Mouse (Mus musculus): ENCODE results near the gene Pibf1. TPM values are rescaled to one million over a fixed set of nuclear protein-coding genes. Genes with fewer than 3 reads are reported as not detected.

Gene Pibf1
- total RNA-seq (2021) = 1 to 10 TPM; 8.5 to 9.3 TPM

GRCm38 (mm10) chr14:99099267-99099966 lies at the start of gene Pibf1, which contains the start of gene Dis3:
TSS of gene Pibf1 (plus strand) at chr14:99099424.
TSS of gene Dis3 (minus strand) at chr14:99099770.
- peak; percentile 99 for DNase-seq

GRCm38 (mm10) chr14:99058959-99059586 lies 40.2 kb upstream of the Pibf1 start:
- no peak for DNase-seq

GRCm38 (mm10) chr14:99060616-99061015 lies 38.6 kb upstream of the Pibf1 start:
- no peak for DNase-seq

GRCm38 (mm10) chr14:99063091-99063490 lies 36.1 kb upstream of the Pibf1 start:
- DNase-seq = no peak

- no peak for DNase-seq
Observed at GRCm38 (mm10) chr14:99071146-99071545, 28.1 kb upstream of the Pibf1 start.

- no peak for DNase-seq
Observed at GRCm38 (mm10) chr14:99088947-99089346, 10.3 kb upstream of the Pibf1 start.

- DNase-seq = no peak
Observed at GRCm38 (mm10) chr14:99099967-99100587, 853 bp downstream of the Pibf1 start.

GRCm38 (mm10) chr14:99103050-99103449 lies 3.8 kb downstream of the Pibf1 start:
- no peak for DNase-seq

- DNase-seq = no peak
Observed at GRCm38 (mm10) chr14:99104542-99105123, 5.4 kb downstream of the Pibf1 start.

- DNase-seq = no peak
Observed at GRCm38 (mm10) chr14:99106671-99107070, 7.4 kb downstream of the Pibf1 start.

- DNase-seq = no peak
Observed at GRCm38 (mm10) chr14:99107631-99108187, 8.5 kb downstream of the Pibf1 start.

GRCm38 (mm10) chr14:99108762-99109161 lies 9.5 kb downstream of the Pibf1 start:
- DNase-seq = no peak

- no peak for DNase-seq
Observed at GRCm38 (mm10) chr14:99117576-99117975, 18.4 kb downstream of the Pibf1 start.

GRCm38 (mm10) chr14:99121584-99122339 lies 22.5 kb downstream of the Pibf1 start:
- DNase-seq = no peak

GRCm38 (mm10) chr14:99124076-99124475 lies 24.9 kb downstream of the Pibf1 start:
- DNase-seq = no peak

- DNase-seq = no peak
Observed at GRCm38 (mm10) chr14:99126713-99127112, 27.5 kb downstream of the Pibf1 start.

GRCm38 (mm10) chr14:99127509-99127908 lies 28.3 kb downstream of the Pibf1 start:
- DNase-seq = no peak

- DNase-seq = no peak
Observed at GRCm38 (mm10) chr14:99129050-99129449, 29.8 kb downstream of the Pibf1 start.

- no peak for DNase-seq
Observed at GRCm38 (mm10) chr14:99134048-99134447, 34.8 kb downstream of the Pibf1 start.

- no peak for DNase-seq
Observed at GRCm38 (mm10) chr14:99135761-99136160, 36.5 kb downstream of the Pibf1 start.

- DNase-seq = no peak
Observed at GRCm38 (mm10) chr14:99136297-99136696, 37.1 kb downstream of the Pibf1 start.

- DNase-seq = no peak
Observed at GRCm38 (mm10) chr14:99140036-99140435, 40.8 kb downstream of the Pibf1 start.
